Mouse (Mus musculus): ENCODE data around the gene Olfr141.

Olfr141 gene

GRCm38 (mm10) chr2:86809918-86810317 lies at the start of gene Olfr141:
Gene Olfr141, minus strand, starts transcription at chr2:86810018.
- DNase-seq (ENCODE audit: low read depth, low spot score): no peak

GRCm38 (mm10) chr2:86851596-86851995 lies 41.8 kb upstream of the Olfr141 start, which contains the start of gene Olfr1095:
Gene Olfr1095, minus strand, starts transcription at chr2:86851696.
- DNase-seq (ENCODE audit: low read depth, low spot score): no peak

DNA sequence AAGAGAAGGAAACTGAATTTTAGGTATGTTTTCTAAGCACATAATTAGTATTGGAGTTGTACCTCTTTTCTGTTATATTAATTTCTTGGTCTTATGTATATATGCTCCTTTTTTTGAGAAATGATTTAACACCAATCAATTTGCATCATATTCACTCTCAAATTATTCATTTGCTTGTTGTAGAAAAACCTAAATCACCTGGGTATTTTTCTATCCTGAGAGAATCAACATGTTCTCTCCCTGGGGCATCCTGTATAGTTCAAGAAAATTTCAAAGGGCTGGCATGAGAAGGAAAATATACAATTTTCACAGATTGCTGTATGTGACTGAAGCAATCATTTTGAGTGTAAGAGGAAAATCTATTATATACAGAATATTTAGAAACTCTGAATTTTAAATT lies 14.5 kb upstream of the Olfr141 start, which contains the start of gene Olfr1094:
Gene Olfr1094, plus strand, starts transcription at position 301 of the 400 bp plus-strand sequence.
- no peak for DNase-seq (ENCODE audit: low read depth, low spot score)

DNA sequence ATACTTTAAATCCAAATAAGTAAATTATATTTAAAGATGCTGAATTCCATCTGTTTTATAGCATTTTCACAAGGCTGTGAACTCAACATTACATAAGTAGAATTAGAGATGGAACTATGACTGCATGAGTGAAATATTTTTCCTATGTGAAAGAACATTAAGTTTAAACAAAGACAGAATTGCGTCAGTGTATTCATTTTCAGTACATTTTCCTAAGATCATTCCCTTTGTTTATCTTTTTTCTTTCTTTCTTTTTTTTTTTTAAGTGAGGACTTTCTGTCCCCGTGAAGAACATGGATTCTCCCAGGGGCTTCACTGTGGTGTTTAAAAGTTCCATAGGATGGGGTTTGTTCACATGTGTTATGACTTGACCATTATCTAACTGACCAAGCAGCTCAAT lies 27.6 kb downstream of the Olfr141 start, which contains the start of gene Olfr1093:
Gene Olfr1093, plus strand, starts transcription at position 301 of the 400 bp plus-strand sequence.
- no peak for DNase-seq (ENCODE audit: low read depth, low spot score)

DNA sequence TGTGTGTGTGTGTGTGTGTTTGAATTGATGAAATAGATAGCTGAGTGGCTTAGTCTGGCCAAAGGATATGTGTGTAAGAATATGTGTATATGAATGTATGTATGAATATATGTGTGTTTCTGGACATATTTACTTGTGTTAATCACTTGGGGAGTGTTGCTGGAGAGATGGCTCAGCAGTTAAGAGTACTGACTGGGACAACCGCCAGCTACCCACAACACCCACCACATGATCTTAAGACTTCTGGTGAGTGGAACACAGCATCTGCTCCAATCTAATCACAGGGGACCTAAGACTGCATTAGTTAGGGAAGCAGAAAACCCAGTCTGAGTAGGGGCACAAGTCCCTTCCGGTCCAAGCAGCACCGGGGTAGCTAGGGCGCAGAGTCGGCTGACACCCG lies 48.8 kb downstream of the Olfr141 start:
- DNase-seq (ENCODE audit: low read depth, low spot score): no peak

DNA sequence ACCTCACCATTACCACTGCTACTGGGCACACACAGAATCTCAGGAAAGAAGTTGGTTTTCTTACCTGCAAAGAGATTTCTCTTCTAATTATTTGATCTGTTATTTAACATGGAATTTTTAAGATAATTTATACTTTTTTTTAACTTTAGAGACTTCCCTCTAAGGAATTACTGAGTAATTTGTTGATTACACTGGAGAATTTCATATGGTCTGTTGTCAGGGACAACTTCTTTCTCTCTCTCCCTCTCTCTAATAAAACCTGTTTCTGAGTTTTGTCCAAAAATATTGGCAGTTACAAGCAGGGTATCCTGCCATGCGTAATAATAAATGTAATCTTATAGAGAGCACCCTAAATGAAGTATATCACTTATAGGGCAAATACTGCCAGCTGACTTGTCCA lies 50.9 kb downstream of the Olfr141 start, which contains the start of gene Olfr1090:
Gene Olfr1090, minus strand, starts transcription at position 101 of the 400 bp plus-strand sequence.
- no peak for DNase-seq (ENCODE audit: low read depth, low spot score)

All from CD4-positive, CD25-positive, alpha-beta regulatory T cell, adult 2 months (primary cell).